Mouse (Mus musculus): ENCODE measurements around the gene Pax3.

The Pax3 gene

GRCm38 (mm10) chr1:78196751-78197311, at the start of gene Pax3:
Gene Pax3 (minus strand): TSS chr1:78197134.
- DNase-seq (ENCODE audit: low spot score) = no peak

- DNase-seq (ENCODE audit: low spot score) = no peak
Measured at GRCm38 (mm10) chr1:78234306-78234705, 37.4 kb upstream of the Pax3 start.

- no peak for DNase-seq (ENCODE audit: low spot score)
Measured at GRCm38 (mm10) chr1:78231901-78232546, 35.1 kb upstream of the Pax3 start.

GRCm38 (mm10) chr1:78229801-78230200, 32.9 kb upstream of the Pax3 start:
- DNase-seq (ENCODE audit: low spot score) = no peak

GRCm38 (mm10) chr1:78228771-78229170, 31.8 kb upstream of the Pax3 start:
- no peak for DNase-seq (ENCODE audit: low spot score)

GRCm38 (mm10) chr1:78218057-78218780, 21.3 kb upstream of the Pax3 start:
- DNase-seq (ENCODE audit: low spot score) = no peak

- DNase-seq (ENCODE audit: low spot score) = no peak
Measured at GRCm38 (mm10) chr1:78217151-78218034, 20.5 kb upstream of the Pax3 start.

- DNase-seq (ENCODE audit: low spot score) = no peak
Measured at GRCm38 (mm10) chr1:78216509-78217141, 19.7 kb upstream of the Pax3 start.

- DNase-seq (ENCODE audit: low spot score) = no peak
Measured at GRCm38 (mm10) chr1:78215749-78216508, 19.0 kb upstream of the Pax3 start.

GRCm38 (mm10) chr1:78211041-78211440, 14.1 kb upstream of the Pax3 start:
- DNase-seq (ENCODE audit: low spot score) = no peak

GRCm38 (mm10) chr1:78210568-78210967, 13.6 kb upstream of the Pax3 start:
- no peak for DNase-seq (ENCODE audit: low spot score)

GRCm38 (mm10) chr1:78208281-78208814, 11.4 kb upstream of the Pax3 start:
- no peak for DNase-seq (ENCODE audit: low spot score)

GRCm38 (mm10) chr1:78204341-78204740, 7.4 kb upstream of the Pax3 start:
- DNase-seq (ENCODE audit: low spot score) = no peak

- no peak for DNase-seq (ENCODE audit: low spot score)
Measured at GRCm38 (mm10) chr1:78203622-78204211, 6.8 kb upstream of the Pax3 start.

- no peak for DNase-seq (ENCODE audit: low spot score)
Measured at GRCm38 (mm10) chr1:78203086-78203614, 6.2 kb upstream of the Pax3 start.

GRCm38 (mm10) chr1:78202466-78203085, 5.6 kb upstream of the Pax3 start:
- no peak for DNase-seq (ENCODE audit: low spot score)

GRCm38 (mm10) chr1:78201251-78202010, 4.5 kb upstream of the Pax3 start:
- no peak for DNase-seq (ENCODE audit: low spot score)

GRCm38 (mm10) chr1:78200191-78200590, 3.3 kb upstream of the Pax3 start:
- no peak for DNase-seq (ENCODE audit: low spot score)

- no peak for DNase-seq (ENCODE audit: low spot score)
Measured at GRCm38 (mm10) chr1:78199221-78199620, 2.3 kb upstream of the Pax3 start.

Measured in ovary, adult 18-20 months (tissue).